Mouse (Mus musculus): ENCODE measurements at regions not wholly inside any gene's neighbourhood (a gene's known extent, or its start where the extent isn't known, plus 50 kb on each side); places are given as distances from the start of the nearest gene placed in this dataset.

DNA sequence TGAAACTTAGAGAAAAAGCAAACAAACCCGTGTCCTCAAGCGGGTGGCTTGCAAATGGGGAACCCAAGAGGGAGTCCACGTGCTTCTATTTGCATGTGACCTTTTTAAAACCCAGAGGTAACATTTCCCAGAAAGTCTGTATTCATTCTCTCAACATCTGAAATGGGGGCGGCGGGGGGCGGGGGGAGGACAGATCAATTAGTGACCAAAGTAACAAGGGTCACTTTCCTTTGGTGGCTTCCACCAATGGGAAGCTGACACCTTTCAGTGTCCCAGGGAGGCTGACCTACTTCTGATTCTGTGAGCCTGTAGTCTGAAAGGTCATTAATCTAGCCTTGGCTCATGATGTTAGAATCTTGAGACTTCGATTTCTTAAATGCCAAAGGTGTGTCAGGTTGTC, 236.0 kb downstream of the Gm11011 start:
- DNase-seq = no peak

DNA sequence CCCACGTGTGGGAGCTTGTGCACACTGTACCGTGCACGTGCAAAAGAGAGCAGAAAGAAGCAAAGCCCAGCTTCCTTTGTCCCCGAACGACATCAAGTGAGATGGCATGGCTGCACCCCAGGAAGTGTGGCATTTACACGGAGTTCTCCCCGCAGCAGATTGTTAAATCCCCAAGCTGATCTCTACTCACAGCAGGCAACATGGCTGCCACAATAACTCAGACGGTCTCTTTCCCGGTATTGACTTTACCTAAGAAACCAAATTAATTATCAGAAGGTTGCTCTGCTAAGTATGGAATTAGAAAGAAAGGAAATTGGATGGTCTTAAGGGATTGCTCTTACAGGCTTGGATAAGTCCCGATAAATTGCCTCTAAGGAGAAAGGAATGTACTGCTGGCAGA, 241.4 kb downstream of the Gm11011 start:
- no peak for DNase-seq

DNA sequence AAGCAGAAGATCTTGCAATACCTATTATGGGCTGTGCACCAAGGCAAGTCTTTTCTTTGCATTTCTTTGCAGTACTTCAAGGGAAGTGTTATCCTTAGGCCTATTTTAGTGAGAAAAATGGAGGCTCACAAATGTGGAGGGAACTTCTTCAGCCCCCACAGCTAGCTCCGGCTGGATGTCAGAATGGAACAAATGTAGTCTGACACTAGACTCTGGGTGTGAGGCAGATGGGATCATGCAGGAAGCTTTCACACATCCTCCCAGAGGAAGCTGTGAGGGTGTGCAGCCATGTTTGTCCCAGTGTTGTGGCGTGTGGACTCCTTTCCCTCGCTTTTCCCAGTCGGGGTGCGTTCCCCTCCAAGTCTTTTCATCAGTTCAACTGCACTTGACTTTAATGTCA, 268.0 kb downstream of the Gm11011 start:
- no peak for DNase-seq

DNA sequence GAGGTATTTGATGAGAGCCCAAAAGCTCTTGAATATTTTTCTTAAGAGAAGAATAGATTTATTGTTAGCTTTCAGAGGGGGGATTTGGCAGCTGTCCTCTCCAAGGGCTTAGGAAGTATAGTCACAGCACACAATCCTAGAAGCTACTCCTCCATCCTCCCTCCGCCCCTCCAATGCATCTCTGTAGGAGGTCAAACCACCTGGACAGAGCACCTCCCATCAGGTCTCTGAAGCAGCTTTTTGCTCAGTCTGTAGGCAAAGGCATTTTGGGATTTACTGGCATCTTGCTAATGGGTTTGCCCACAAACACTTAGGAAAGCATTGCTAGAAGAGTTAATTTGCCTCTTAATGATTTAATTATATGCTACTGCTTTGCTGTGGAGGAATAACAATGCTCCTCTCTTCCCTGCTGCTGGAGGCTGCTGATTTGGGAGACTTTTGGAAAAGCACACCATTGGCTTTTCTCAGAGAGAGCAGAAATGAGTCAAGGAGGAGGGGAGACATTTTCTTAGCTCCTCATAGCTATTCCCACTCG, 273.1 kb downstream of the Gm11011 start:
- no peak for DNase-seq

DNA sequence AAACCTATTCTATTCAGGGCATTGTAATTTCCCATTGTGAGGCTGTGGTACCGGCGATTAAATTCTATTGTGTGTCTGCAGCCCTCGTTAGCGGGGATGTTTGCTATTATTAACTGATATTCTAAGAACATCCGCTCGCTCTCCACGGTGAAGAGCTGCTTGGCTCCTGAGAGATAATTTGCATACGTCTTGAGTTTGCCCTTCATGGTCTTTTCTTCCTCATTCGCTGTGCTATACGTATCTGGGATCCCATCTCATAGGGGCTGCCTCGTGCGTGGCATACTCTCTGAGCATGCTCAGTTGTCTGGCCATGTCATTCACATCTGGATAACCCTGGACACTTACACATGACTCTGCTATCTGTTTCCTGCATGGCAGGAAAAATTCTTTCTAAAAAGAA, 275.7 kb downstream of the Gm11011 start:
- DNase-seq = no peak

DNA sequence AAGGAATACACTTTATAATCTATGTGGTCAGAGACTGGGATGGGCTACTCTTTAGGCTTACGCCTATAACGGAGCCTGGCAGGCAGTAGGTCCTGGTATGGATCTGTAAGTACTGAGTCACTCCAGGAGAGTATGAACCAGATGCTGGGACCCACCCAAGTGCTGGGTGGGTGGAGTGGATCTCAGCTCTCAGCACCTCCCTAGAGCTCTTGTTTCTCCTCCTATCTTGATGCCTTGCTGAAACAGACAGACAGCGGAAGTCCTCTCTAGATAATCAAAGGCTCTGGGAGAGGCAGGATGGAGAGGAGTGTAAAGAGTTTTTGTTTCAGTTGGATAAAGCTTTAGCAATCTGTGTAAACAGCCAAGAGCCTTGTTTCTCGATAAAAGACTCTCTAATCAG, 276.2 kb downstream of the Gm11011 start:
- no peak for DNase-seq

DNA sequence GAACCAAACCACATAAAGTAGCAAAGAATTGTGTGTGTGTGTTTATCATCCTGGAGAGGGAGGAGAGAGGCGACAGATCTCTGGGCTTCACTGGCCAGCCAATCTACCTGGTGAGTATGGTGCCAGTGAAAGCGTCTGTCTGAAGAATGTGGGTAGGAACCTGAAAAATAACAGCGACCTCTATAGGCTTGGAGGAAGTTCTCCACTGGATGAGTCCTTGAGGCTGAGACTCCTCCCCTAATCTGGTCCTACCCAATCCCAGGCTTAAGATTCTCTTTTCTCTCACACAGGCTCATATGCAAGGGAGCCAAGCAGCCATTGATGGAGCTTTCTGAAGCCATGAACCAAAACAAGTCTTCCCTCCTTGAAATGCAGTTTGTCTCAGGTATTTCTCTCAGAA, 283.2 kb downstream of the Gm11011 start:
- no peak for DNase-seq

DNA sequence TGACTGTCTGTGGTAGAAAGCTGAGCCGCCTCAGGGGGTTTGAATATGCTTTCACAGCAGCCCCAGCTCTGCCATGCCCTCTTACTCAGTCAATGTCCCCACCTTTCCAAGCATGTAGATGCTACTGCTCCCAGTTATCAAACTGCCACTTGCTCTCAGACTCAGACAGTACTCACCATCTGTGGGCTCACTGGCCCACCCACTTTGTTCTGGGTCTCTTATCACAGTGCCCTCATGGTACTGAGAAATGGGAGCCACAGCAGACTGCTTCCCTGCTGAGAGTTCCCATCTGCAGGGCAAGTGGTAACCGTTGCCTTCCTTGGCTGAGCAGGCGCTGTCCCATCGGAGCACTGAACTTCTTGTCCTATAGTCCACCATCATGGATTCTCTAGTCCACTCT, 286.6 kb downstream of the Gm11011 start:
- DNase-seq = no peak

DNA sequence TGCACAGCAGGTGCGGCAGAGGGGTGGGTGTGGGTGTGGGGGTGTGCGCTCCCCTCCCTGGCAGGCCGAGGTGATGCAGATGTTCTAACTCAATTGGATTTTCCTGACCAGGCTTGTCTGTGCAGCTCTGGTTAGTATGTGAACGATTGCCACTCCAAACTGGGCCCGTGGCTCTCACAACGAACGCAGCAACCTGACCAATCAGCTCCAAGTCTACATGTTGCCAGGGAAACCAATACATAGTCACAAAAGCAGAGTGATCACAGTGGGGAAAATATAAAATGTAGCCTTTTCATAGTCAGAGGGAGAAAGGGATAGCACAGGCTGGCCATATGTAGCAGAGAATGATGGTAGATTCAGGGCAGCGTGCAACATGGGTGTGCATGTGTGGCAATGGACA, 287.1 kb downstream of the Gm11011 start:
- DNase-seq = no peak

DNA sequence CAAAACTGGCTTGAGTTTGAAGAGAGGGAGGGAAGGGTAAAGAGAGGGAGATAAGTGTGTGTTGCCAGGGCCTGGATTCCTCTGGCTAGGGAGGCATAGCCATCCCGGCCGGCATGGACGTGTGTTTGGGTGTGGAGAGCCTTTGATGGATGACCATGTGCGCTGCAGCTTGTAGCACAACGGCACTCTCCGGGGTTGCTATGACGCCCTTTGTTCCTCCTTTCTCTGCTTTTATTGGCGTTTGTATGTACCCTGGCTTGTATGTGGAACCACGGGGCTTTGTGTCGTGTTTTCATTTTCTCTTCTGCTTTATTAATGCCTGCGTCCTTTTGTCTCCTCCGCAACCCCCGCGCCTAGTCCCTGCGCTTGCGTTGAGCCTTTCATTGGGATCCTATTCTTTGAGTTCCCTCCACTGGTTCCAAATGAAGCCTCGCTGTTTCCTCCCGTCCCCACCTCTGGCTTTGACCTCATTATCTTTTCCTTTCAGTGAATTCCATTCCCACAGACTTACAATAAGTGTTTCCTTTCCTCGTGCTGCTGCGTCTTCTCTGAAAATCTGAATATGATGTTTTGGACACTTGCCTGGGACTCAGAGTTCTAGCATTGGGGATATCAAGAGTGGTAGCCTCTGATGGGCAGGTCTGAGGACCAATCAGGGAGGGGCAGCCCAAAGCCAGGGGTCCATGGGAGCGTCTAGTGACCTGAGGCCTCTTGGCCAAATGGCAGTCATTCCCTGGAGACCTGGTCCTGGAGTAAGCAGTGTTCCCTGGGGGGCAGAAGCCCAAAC, 289.5 kb downstream of the Gm11011 start:
- peak; percentile 16 for DNase-seq

DNA sequence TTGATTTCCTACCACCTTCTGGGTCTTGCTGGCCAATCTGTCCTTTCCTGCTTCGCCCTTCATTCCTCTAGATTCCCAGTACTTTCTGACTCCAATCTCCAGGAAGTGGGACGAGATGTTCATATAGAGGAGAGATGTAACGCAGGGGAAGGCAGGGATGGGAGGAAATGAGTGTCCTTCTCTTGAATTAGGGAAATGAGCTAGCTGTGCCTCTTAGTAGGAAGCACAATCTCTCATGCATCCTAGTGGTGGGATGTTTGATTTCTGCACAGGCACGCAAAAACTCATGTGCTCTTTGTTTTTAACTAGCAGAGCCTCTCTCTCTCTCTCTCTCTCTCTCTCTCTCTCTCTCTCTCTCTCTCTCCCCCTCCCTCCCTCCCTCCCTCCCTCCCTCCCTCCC, 290.3 kb downstream of the Gm11011 start:
- DNase-seq = no peak

DNA sequence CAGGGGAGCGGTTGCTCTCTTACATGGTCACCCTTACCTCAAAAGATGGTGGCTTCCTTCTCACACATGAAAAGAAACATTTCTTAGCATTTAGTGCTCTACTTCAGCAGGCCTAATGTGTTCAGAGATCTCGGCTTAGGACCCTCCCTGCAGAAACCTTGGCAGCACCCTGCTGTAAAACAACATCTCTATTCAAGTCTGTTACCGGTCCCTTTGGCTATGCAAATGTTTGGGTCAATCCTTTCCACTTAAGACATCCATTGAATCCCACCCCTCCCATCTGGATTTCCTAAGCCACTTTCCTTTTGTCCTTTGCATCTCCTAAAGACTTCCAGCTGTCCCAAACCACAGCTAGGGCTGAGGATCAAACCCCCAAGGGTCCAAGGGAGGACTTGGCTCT, 294.2 kb downstream of the Gm11011 start:
- DNase-seq = no peak

DNA sequence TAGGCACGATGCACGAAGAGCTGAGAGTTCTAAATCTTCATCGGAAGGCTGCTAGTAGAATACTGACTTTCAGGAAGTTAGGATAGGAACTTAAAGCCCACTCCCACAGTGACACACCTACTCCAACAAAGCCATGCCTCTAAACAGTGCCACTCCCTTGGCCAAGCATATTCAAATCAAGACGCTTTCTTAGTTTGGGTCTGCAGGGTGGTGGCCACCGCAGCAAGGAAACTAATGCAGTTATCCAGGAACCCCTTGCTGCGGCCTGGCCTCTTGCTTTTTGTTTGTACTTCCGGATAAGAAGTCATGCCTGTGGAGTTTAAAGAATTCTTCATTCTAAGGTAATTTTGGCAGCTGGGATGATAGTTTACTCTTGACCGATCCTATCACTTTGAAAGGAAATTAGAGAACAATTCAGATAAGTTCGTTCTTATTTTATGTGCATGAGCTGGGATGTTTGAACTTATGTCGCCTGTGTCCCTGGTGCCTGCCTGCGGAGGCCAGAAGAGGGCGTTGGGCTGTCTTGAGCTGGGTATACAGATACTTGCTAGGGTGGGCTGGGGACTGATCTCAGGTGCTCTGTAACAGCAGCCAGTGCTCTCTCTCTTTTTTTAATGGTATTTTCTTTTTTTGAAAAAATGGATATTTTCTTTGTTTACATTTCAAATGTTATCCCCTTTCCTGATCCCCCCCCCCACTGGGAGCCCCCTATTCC, 298.5 kb downstream of the Gm11011 start:
- DNase-seq = no peak

DNA sequence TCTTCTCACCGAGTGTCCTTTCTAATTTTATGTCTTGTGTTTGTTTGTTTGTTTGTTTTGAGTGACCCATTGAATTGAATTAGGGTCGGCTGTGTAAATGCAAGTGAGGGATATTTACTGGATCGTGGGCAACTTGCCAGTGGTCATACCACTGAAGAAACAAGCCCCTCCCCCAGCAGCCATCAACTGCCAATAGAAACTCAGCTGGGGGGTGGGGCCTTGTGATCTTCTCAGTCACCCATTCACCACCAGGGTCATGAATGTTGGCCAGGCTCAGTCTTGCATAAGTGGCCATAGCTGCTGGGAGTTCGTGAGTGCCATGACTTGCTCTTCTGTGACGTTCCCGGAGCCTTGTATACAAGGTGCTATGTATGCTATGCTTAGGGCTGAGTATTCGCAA, 300.8 kb downstream of the Gm11011 start:
- DNase-seq = no peak

DNA sequence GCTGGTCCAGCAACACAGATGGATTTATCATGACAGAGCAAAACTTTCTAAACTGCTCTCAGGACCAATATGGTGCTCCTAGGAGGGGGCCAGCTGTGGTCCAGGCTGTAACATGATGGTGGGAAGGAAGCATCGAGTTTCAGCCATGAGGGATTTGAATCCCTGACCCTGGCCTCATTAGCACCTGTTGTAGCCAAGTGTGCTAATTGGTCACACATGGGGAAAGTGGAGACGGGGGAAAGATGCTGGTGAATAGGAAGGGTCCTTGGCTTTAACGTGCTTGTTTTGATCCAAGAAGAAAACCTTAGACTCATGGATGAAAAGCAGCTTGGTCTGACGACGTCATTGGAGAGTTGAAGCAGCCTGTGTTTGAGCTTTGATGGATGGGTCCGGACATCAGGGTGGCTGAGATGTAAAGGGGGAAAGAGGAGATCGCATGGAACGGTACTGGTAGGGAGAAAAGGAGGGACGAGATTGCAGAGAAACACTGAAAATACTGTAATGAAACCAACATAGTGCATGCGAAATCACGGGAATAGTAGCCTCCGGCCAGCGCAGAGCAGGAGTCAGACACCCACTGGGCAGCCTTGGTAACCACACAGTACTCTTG, 304.9 kb downstream of the Gm11011 start:
- no peak for DNase-seq

DNA sequence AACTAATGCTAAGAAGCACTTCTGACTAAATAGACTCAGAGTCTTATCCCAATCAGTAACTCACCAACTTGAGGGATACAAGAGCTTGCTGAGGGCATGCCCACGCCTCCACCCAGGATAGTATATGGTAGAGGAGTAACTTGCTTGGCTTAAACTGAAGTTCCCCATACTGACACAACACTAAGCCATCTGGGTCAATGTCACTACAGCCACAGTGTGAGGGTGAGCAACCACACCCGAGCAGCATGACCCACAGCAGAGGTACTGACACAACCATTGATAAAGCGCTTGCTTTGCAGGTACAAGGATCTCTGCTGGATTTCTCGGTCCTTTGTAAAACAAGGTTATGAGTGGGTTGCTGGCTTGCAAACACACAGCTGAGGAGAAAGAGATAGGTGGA, 312.2 kb downstream of the Gm11011 start:
- DNase-seq = no peak

DNA sequence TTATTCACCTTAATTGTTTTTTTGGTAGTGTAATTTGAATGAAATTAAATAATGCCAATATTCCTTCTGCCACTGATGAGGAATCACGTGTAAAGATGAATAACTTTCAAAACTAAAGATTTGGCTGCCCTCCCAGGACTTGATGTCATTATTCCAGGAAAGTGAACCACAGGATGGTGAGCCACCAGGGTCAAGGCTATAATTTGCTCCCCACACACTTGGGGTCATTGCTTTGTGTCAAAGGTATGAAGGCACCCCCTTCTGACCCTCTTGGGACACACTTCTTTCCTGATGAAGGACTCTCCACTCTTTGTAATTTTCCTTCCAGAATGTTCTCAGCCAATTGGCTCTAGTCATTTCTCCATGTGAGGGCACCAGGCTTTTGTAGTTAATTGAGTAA, 313.4 kb downstream of the Gm11011 start:
- no peak for DNase-seq

DNA sequence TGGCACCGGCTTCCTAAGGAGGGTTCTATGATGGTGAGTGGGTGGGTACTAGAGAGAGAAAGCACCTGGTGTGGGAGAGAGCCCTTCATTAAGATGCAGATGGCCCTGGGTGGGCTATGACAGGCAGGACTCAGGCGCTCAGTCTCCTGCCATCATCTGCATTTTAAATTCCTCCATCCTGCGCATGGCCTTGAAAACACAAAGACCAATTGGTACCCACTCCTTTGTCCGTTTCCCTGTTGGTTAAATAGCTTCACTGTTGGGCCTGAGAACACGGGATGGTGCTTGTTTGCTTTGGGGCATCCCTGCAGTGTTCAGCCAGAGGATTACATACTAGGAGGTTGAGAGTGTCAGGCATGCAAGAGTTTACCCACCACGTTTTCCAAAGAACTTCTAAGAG, 314.9 kb downstream of the Gm11011 start:
- no peak for DNase-seq

DNA sequence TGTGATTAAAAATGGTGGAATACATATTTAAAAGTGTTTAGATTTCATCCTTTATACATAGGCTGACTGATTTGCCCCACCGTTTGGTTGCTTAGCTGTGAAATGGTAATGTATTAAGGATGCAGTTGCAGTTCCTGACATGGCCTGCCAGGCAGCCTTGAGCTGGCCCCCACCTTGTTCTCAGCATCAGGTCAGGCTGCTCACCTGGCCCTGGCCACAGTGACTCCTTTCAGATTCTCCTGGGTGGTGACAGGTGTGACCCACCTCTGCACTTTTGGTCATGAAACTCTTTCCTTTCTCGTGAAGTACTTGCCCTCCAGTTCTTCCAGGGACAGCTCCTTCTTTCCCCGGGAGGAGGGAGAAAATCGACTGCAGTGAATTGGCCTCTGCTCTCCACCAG, 315.5 kb downstream of the Gm11011 start:
- DNase-seq = no peak

DNA sequence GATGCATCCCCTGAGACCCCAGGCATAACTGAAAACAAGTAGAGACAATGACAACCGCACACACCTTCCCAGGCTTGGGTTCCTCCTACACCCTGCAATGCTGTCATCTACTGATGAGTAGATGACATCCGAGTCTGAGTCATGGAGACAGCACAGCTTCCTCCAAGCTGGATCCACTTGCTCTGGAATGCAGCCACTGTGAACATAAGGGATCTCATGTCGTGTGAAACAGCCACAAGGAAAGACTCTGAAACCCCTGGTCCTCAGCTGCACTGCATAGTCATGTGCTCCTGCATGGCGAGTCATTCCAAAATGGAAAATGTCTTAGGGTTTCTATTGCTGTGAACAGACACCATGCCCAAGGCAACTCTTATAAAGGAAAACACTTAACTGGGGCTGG, 305.2 kb upstream of the Zfp64 start:
- DNase-seq = no peak

DNA sequence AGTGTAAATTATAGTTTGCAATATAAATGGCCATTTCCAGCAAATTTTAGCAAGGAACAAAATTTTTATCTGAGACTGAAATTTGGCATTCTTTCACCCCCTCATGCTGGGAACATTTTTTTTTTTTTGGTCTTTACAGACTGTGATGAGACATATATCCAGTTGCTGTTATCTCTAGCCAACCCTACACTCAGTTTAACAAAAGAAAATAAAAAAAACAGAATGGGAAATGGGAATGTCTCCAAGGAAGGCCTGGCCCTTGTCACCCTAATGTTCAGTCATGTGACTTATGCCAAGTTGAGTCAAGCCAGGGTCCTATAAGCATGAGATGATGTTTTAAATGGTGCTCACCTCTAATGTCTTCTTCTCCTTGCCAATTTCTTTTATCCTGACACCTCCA, 289.2 kb upstream of the Zfp64 start:
- no peak for DNase-seq

DNA sequence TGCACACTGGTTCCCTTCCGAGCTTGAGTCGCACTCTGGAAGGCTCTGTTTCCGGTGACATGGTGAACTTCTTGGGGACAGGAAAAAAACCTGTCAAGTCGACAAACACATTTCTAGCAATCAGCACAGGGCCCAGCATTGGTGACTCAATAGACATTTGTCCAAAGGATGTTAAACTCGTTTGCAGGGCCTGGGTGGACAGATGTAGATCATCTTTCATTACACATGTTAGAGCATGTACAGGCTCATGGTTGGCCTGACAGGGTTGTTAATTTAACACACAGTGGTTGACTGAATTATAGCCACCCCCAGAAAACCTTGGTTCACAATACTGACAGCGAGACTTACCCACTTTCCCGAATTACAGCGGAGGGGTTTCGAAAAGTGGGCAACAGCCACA, 288.6 kb upstream of the Zfp64 start:
- no peak for DNase-seq

DNA sequence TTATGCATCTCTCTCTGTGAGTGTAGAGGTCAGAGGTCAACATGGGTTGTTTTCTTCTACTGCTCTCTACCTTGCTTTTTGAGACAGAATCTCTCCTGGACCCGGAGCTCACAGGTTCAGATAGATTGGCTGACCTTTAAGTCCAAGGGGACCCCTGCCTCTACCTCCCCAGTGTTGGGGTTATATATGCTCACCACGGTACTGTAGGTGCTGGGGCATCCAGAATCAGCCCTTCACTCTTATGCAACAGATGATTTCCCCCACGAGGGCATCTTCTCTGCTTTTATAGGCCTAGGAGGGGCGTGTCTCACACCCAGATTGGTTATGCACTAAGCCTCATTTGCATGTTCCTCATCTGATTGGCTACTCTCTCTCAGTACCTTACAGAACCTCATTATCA, 282.5 kb upstream of the Zfp64 start:
- DNase-seq = no peak

DNA sequence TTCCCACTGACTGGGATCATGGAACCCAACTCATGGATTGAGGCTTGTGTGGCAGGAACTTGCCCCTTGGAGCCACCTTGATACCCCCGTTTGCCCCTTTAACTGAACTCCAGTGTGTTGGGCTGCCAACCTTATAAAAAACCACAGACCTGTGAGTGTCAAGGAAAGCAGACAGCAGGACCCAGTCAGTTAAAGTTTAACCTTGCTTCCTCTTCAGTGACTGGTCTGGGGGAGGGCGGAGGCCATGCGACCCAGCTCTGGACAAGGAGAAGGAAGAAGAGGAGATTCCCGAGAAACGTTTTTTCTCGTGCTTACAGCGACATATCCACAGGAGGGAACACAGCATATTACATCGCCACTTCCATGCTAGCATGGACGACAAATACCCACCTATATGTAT, 281.9 kb upstream of the Zfp64 start:
- DNase-seq = no peak

Data from adrenal gland, postnatal 14 days (tissue).